Mouse (Mus musculus) MEL (cell line): ENCODE measurements around the gene Prkch.

Experiments used
- EP300 ChIP-seq, 2 experiments: IDR thresholded peaks; 2 replicates each; pipeline ENCODE4 v1.6.1; 2011; ENCODE audit warnings: improper control_type of control experiment in 2 of 2, low read length in 2 of 2, low read depth in 1 of 2, mild to moderate bottlenecking in 1 of 2
- POLR2A ChIP-seq, 2 experiments: IDR thresholded peaks; 2 replicates each; pipeline ENCODE4 v1.6.1; 2011 to 2012; ENCODE audit warnings: low read length in 2 of 2, mild to moderate bottlenecking in 2 of 2, control low read depth in 1 of 2, improper control_type of control experiment in 1 of 2, low read depth in 1 of 2, moderate library complexity in 1 of 2; ENCODE audit not compliant: control insufficient read depth in 1 of 2, insufficient read depth in 1 of 2, poor library complexity in 1 of 2
- RAD21 ChIP-seq: IDR thresholded peaks from 2 replicates; pipeline ENCODE4 v1.6.1; 2011; ENCODE audit warnings: mild to moderate bottlenecking, low read depth, low read length, improper control_type of control experiment

- no peak for TF ChIP-seq RAD21
- TF ChIP-seq POLR2A (IDR thresholded peaks at IDR 0.05; ENCODE audit: control insufficient read depth in 1 of 2, insufficient read depth in 1 of 2, low read depth in 1 of 2, low read length in 2 of 2, poor library complexity in 1 of 2) = no peak
- TF ChIP-seq EP300 (IDR thresholded peaks at IDR 0.05; ENCODE audit: low read depth in 1 of 2, low read length in 2 of 2) = no peak
Observed at GRCm38 (mm10) chr12:73824828-73825227, 240.2 kb downstream of the Prkch start.
